Mouse (Mus musculus): ENCODE results near the gene Ptpn13.

GRCm38 (mm10) chr5:103387540-103388026 lies 37.4 kb upstream of the Ptpn13 start:
- no peak for TF ChIP-seq USF1 (IDR thresholded peaks at IDR 0.05; ENCODE audit: low read depth, low read length)
- no peak for TF ChIP-seq MYB (IDR thresholded peaks at IDR 0.05; ENCODE audit: low read depth, low read length)
- TF ChIP-seq GATA1 (IDR thresholded peaks at IDR 0.05; ENCODE audit: low read depth, low read length), result no peak
- no peak for TF ChIP-seq EP300 (IDR thresholded peaks at IDR 0.05; ENCODE audit: low read depth in 1 of 2, low read length in 2 of 2)
- TF ChIP-seq CHD2 (IDR thresholded peaks at IDR 0.05; ENCODE audit: low read length), result no peak
- no peak for TF ChIP-seq MAX (IDR thresholded peaks at IDR 0.05; ENCODE audit: low read length)
- TF ChIP-seq RAD21 (IDR thresholded peaks at IDR 0.05; ENCODE audit: low read depth, low read length), result no peak
- TF ChIP-seq POLR2AphosphoS5 (IDR thresholded peaks at IDR 0.05; ENCODE audit: borderline replicate concordance, low read depth, low read length), result no peak
- TF ChIP-seq POLR2A (IDR thresholded peaks at IDR 0.05; ENCODE audit: control insufficient read depth in 1 of 2, insufficient read depth in 1 of 2, low read depth in 1 of 2, low read length in 2 of 2, poor library complexity in 1 of 2), result no peak
- TF ChIP-seq SMC3 (IDR thresholded peaks at IDR 0.05; ENCODE audit: low read depth, low read length), result no peak
- TF ChIP-seq CTCF (IDR thresholded peaks at IDR 0.05 in 2 of 3, conservative IDR thresholded peaks at IDR 0.05 in 1 of 3; ENCODE audit: control insufficient read depth in 1 of 3, insufficient read depth in 1 of 3, low read depth in 2 of 3, low read length in 3 of 3, poor library complexity in 1 of 3, severe bottlenecking in 1 of 3), result no peak
- TF ChIP-seq JUND (IDR thresholded peaks at IDR 0.05; ENCODE audit: low read depth, low read length), result no peak
- no peak for TF ChIP-seq TAL1 (IDR thresholded peaks at IDR 0.05; ENCODE audit: low read length)
- no peak for TF ChIP-seq MXI1 (IDR thresholded peaks at IDR 0.05; ENCODE audit: low read depth, low read length)

Data from MEL (cell line).